ENCODE assay signal across 15 mouse cellular contexts in genomic region chr9:60626311-60626791, GRCm38 (mm10).
A peak's percentile ranks its signal among the peaks of the same experiment; 100 is the strongest.
DNase-seq lines count a peak whose midpoint lies in the region; ATAC-seq lines count a peak whose summit lies in the region.
"Had no signal": no experiment of that assay in that cellular context is flagged by ENCODE, and none has a peak within 500 bp of the region (broad histone marks: within the 10 kb centered on the region; RNA-seq: fewer than 3 reads in every experiment).

No protein-coding gene starts in this region.

- WGBS in hindbrain, embryonic 11.5 days, result 82% methylated on average over 7 of the region's 7 CpGs
- 69% methylated on average over 7 of the region's 7 CpGs for WGBS in neural tube, embryonic 15.5 days
- WGBS in liver, embryonic 12.5 days (ENCODE audit: insufficient replicate concordance), result 61% methylated on average over 7 of the region's 7 CpGs

- H3K9ac ChIP-seq in hindbrain, embryonic 11.5 days (ENCODE audit: low read depth, low read length), result no peak overlapping the region
- H3K9ac ChIP-seq in neural tube, embryonic 15.5 days (replicated peaks), result no peak overlapping the region
- no peak overlapping the region for H3K9ac ChIP-seq in liver, embryonic 12.5 days

- no peak overlapping the region for H3K4me2 ChIP-seq in hindbrain, embryonic 11.5 days (replicated peaks; ENCODE audit: low read depth, low read length)
- no peak overlapping the region for H3K4me2 ChIP-seq in neural tube, embryonic 15.5 days
- no peak overlapping the region for H3K4me2 ChIP-seq in liver, embryonic 12.5 days

- peak; percentile 16 to 20 for DNase-seq in layer of hippocampus, postnatal 14 days (ENCODE audit: low spot score in 2 of 2)
- no peak for DNase-seq in layer of hippocampus, postnatal 36 days
- peak; percentile 83 for DNase-seq in cerebellum, adult 9-11 months
- DNase-seq in hindbrain, embryonic 11.5 days (ENCODE audit: low spot score), result no peak
- DNase-seq in yolk sac, embryonic 10.5 days (ENCODE audit: low spot score), result no peak
- no peak for DNase-seq in natural killer cell, adult 2 months (ENCODE audit: low spot score in 2 of 2)
- DNase-seq: adrenal gland, postnatal 25 days; gastrocnemius, adult 2 months; kidney, adult 2 months; liver had no signal

- H3K27ac ChIP-seq in hindbrain, embryonic 11.5 days (ENCODE audit: low read depth, low read length), result 0 out of 2 replicates have a peak overlapping the region, but pooled peaks have one; percentile 17
- peak overlapping the region; percentile 51 for H3K27ac ChIP-seq in neural tube, embryonic 15.5 days (replicated peaks)
- no peak overlapping the region for H3K27ac ChIP-seq in liver, embryonic 12.5 days
- H3K27ac ChIP-seq: embryonic facial prominence, embryonic 10.5 days had no signal

- ATAC-seq in hindbrain, embryonic 11.5 days (ENCODE audit: low FRiP score), result no peak
- ATAC-seq in neural tube, embryonic 15.5 days (ENCODE audit: low FRiP score), result no peak
- ATAC-seq in liver, embryonic 12.5 days, result no peak
- ATAC-seq: lung, postnatal 0 days had no signal

- no peaks in the 10 kb centered on the region for H3K36me3 ChIP-seq in hindbrain, embryonic 11.5 days (ENCODE audit: control insufficient read depth, insufficient read depth, low read length)
- no peaks in the 10 kb centered on the region for H3K36me3 ChIP-seq in neural tube, embryonic 15.5 days
- H3K36me3 ChIP-seq in liver, embryonic 12.5 days, result no peaks in the 10 kb centered on the region
- H3K36me3 ChIP-seq: embryonic facial prominence, embryonic 10.5 days had no signal

- no peaks in the 10 kb centered on the region for H3K9me3 ChIP-seq in hindbrain, embryonic 11.5 days (ENCODE audit: control insufficient read depth, low read length)
- no peaks in the 10 kb centered on the region for H3K9me3 ChIP-seq in neural tube, embryonic 15.5 days (replicated peaks)
- H3K9me3 ChIP-seq in liver, embryonic 12.5 days (replicated peaks), result no peaks in the 10 kb centered on the region
- H3K9me3 ChIP-seq: embryonic facial prominence, embryonic 10.5 days had no signal

- H3K4me1 ChIP-seq in hindbrain, embryonic 11.5 days (replicated peaks; ENCODE audit: control insufficient read depth, insufficient read depth, low read length), result no peaks in the 10 kb centered on the region
- peaks cover 14% of the 10 kb centered on the region; the same call in 1 of the 2 replicates for H3K4me1 ChIP-seq in neural tube, embryonic 15.5 days
- H3K4me1 ChIP-seq in liver, embryonic 12.5 days, result no peaks in the 10 kb centered on the region

- no peak overlapping the region for H3K4me3 ChIP-seq in hindbrain, embryonic 11.5 days (ENCODE audit: low read depth, low read length)
- H3K4me3 ChIP-seq in neural tube, embryonic 15.5 days (replicated peaks), result no peak overlapping the region
- no peak overlapping the region for H3K4me3 ChIP-seq in liver, embryonic 12.5 days
- H3K4me3 ChIP-seq: embryonic facial prominence, embryonic 10.5 days; gastrocnemius, adult 2 months had no signal

- no peaks in the 10 kb centered on the region for H3K27me3 ChIP-seq in hindbrain, embryonic 11.5 days (ENCODE audit: control insufficient read depth, insufficient read depth, low read length)
- no peaks in the 10 kb centered on the region for H3K27me3 ChIP-seq in neural tube, embryonic 15.5 days (replicated peaks)
- H3K27me3 ChIP-seq in liver, embryonic 12.5 days (replicated peaks), result no peaks in the 10 kb centered on the region
- H3K27me3 ChIP-seq: CH12.LX had no signal

Comparison
In these comparisons a context has a peak if more than half of its experiments do, and no peak if none do; other contexts are left out.
1. DNase-seq: peak in layer of hippocampus, postnatal 14 days (2 of 2) and cerebellum, adult 9-11 months (single experiment); none in layer of hippocampus, postnatal 36 days (0 of 2), hindbrain, embryonic 11.5 days (single experiment), yolk sac, embryonic 10.5 days (single experiment) and natural killer cell, adult 2 months (0 of 2).